In genomic region chr3:52101977-52102600, GRCm38 (mm10) we compare ENCODE assay signal across 7 mouse cellular contexts. TPM values are rescaled to one million over a fixed set of nuclear protein-coding genes. Genes with fewer than 3 reads are reported as not detected.
DNase-seq lines count a peak whose midpoint lies in the region; ATAC-seq and TF ChIP-seq lines count a peak whose summit lies in the region.

No protein-coding gene starts in this region.

- H3K9me3 ChIP-seq in embryonic facial prominence, embryonic 10.5 days, result no peaks in the 10 kb centered on the region
- no peaks in the 10 kb centered on the region for H3K9me3 ChIP-seq in intestine, postnatal 0 days (ENCODE audit: control insufficient read depth)
- no peaks in the 10 kb centered on the region for H3K9me3 ChIP-seq in midbrain, embryonic 10.5 days (replicated peaks)

- H3K4me3 ChIP-seq in embryonic facial prominence, embryonic 10.5 days, result peak overlapping the region; percentile 93
- peak overlapping the region; percentile 83 for H3K4me3 ChIP-seq in intestine, postnatal 0 days (ENCODE audit: low read depth, low read length)
- peak overlapping the region; percentile 91 for H3K4me3 ChIP-seq in midbrain, embryonic 10.5 days

- intact Hi-C loops in left cerebral cortex, postnatal 36 days (cut with DNase I), result loop anchor here (1.0 to 10.0 kb wide), 7 partner anchors 56 to 619 kb away; partner anchors contain the start of gene Rab33b

- 0 out of 2 replicates have a peak, but pooled peaks cover 3% of the 10 kb centered on the region for H3K36me3 ChIP-seq in embryonic facial prominence, embryonic 10.5 days (replicated peaks)
- H3K36me3 ChIP-seq in intestine, postnatal 0 days (ENCODE audit: control insufficient read depth, insufficient read depth), result no peaks in the 10 kb centered on the region
- H3K36me3 ChIP-seq in midbrain, embryonic 10.5 days, result peaks cover 4% of the 10 kb centered on the region

- peak; percentile 67 for ATAC-seq in granulocyte monocyte progenitor cell, adult 5-6 weeks (replicated peaks; ENCODE audit: poor library complexity, severe bottlenecking)
- peak; percentile 75 for ATAC-seq in intestine, postnatal 0 days

- H3K27me3 ChIP-seq in embryonic facial prominence, embryonic 10.5 days (replicated peaks; ENCODE audit: low read depth, poor library complexity, severe bottlenecking), result no peaks in the 10 kb centered on the region
- H3K27me3 ChIP-seq in intestine, postnatal 0 days (replicated peaks; ENCODE audit: control insufficient read depth, insufficient read depth, low read length), result no peaks in the 10 kb centered on the region
- H3K27me3 ChIP-seq in midbrain, embryonic 10.5 days (ENCODE audit: low read depth, poor library complexity, severe bottlenecking), result no peaks in the 10 kb centered on the region

- H3K27ac ChIP-seq in embryonic facial prominence, embryonic 10.5 days (replicated peaks), result peak overlapping the region; percentile 97
- peak overlapping the region; percentile 97 for H3K27ac ChIP-seq in intestine, postnatal 0 days (ENCODE audit: low read depth, low read length)
- H3K27ac ChIP-seq in midbrain, embryonic 10.5 days (replicated peaks), result peak overlapping the region; percentile 99

- H3K9ac ChIP-seq in intestine, postnatal 0 days (ENCODE audit: low read depth, low read length), result peak overlapping the region; percentile 71

- peak; percentile 97 for DNase-seq in adrenal gland, postnatal 14 days
- peak; percentile 97 for DNase-seq in embryonic facial prominence, embryonic 10.5 days (ENCODE audit: low spot score)
- peak; percentile 77 to 80 for DNase-seq in left cerebral cortex, postnatal 36 days (ENCODE audit: low spot score in 2 of 2)
- peak; percentile 96 for DNase-seq in midbrain, embryonic 10.5 days (ENCODE audit: low spot score)
- peak; percentile 58 to 66 for DNase-seq in right cerebral cortex, postnatal 36 days (ENCODE audit: low spot score in 2 of 2)

- H3K4me1 ChIP-seq in embryonic facial prominence, embryonic 10.5 days, result peaks cover 36% of the 10 kb centered on the region
- H3K4me1 ChIP-seq in intestine, postnatal 0 days (replicated peaks; ENCODE audit: control insufficient read depth, insufficient read depth, low read length), result no peaks in the 10 kb centered on the region
- peaks cover 40% of the 10 kb centered on the region for H3K4me1 ChIP-seq in midbrain, embryonic 10.5 days

- WGBS in embryonic facial prominence, embryonic 10.5 days, result under 1% methylated on average over 54 of the region's 57 CpGs
- whole genome bisulfite sequencing in intestine, postnatal 0 days, result under 1% methylated on average over 48 of the region's 57 CpGs
- under 1% methylated on average over 52 of the region's 57 CpGs for WGBS in midbrain, embryonic 10.5 days

- peak; percentile 30 for TF ChIP-seq CTCF in intestine, postnatal 0 days (IDR thresholded peaks at IDR 0.05; ENCODE audit: low read depth)

- H3K4me2 ChIP-seq in intestine, postnatal 0 days (replicated peaks; ENCODE audit: low read depth), result peak overlapping the region; percentile 96

RNA-seq across cellular contexts. Expression of gene Maml3, which starts 2.8 kb away (rescaled TPM):
- total RNA-seq in adrenal gland, postnatal 14 days (2021), result 8.8 and 10.2 TPM in 2 replicates
- polyA plus RNA-seq in embryonic facial prominence, embryonic 10.5 days (2016; fragmentation: Nextera tagmentation; extraction: Ambion mirVana), result 5.5 and 6.0 TPM in 2 replicates
- total RNA-seq in granulocyte monocyte progenitor cell, adult 5-6 weeks (2014; fragmentation: Nextera tagmentation), result 12.3 and 16.3 TPM in 2 replicates
- total RNA-seq in granulocyte monocyte progenitor cell, adult 5-6 weeks (2017), result 4.7 and 4.9 TPM in 2 replicates
- 2.0 and 2.1 TPM in 2 replicates for polyA plus RNA-seq in intestine, postnatal 0 days (2015; fragmentation: Nextera tagmentation; extraction: Ambion mirVana)
- total RNA-seq in left cerebral cortex, postnatal 36 days (2021), result 10 to 100 TPM in 1 of 2 experiments, 1 to 10 TPM in 1; 6.2 to 11.9 TPM
- 5.4 and 6.8 TPM in 2 replicates for polyA plus RNA-seq in midbrain, embryonic 10.5 days (2016; fragmentation: Nextera tagmentation; extraction: Ambion mirVana)

Comparison
In these comparisons a context has a peak if more than half of its experiments do, and no peak if none do; other contexts are left out.
1. Peak in every context shown above with its lines: DNase-seq, ATAC-seq, H3K4me3 ChIP-seq and H3K27ac ChIP-seq.